Mouse (Mus musculus) activated CD4-positive, CD25-positive, alpha-beta regulatory T cell, adult 4 months (primary cell): ENCODE measurements around the gene Plekhj1. TPM values are rescaled to one million over a fixed set of nuclear protein-coding genes. Genes with fewer than 3 reads are reported as not detected.

ENCODE experiments used
- ATAC-seq: one replicate; pipeline ENCODE4 v1.8.0; 2017
- polyA plus RNA-seq, 2 experiments: library from polyadenylated mRNA; unstranded; fragments of 100-300 nt; shearing (Covaris generic); gene quantifications; one replicate each; pipeline ENCODE4 v1.2.1; 2017

Gene Plekhj1
- polyA plus RNA-seq, 2 experiments from 2014 or later = 121 to 156 TPM

GRCm38 (mm10) chr10:80805322-80805721, 6.9 kb upstream of the Plekhj1 start:
- no peak for ATAC-seq

GRCm38 (mm10) chr10:80804916-80805315, 6.5 kb upstream of the Plekhj1 start, which contains the start of gene Amh:
Gene Amh, plus strand, starts transcription at chr10:80805243.
- ATAC-seq = no peak

- no peak for ATAC-seq
Measured at GRCm38 (mm10) chr10:80804340-80804739, 5.9 kb upstream of the Plekhj1 start.

GRCm38 (mm10) chr10:80802996-80803395, 4.6 kb upstream of the Plekhj1 start:
- ATAC-seq = no peak

GRCm38 (mm10) chr10:80802204-80802912, 3.9 kb upstream of the Plekhj1 start:
- ATAC-seq = no peak

- no peak for ATAC-seq
Measured at GRCm38 (mm10) chr10:80799070-80799566, 692 bp upstream of the Plekhj1 start.

GRCm38 (mm10) chr10:80797186-80798149, 958 bp downstream of the Plekhj1 start:
- no peak for ATAC-seq

- ATAC-seq = no peak
Measured at GRCm38 (mm10) chr10:80796307-80796848, 2.0 kb downstream of the Plekhj1 start.

GRCm38 (mm10) chr10:80794750-80795149, 3.7 kb downstream of the Plekhj1 start:
- ATAC-seq = no peak

- ATAC-seq = no peak
Measured at GRCm38 (mm10) chr10:80793803-80794202, 4.6 kb downstream of the Plekhj1 start.

- ATAC-seq = no peak
Measured at GRCm38 (mm10) chr10:80793033-80793784, 5.2 kb downstream of the Plekhj1 start.

GRCm38 (mm10) chr10:80792175-80793032, 6.0 kb downstream of the Plekhj1 start:
- no peak for ATAC-seq

GRCm38 (mm10) chr10:80791476-80792174, 6.8 kb downstream of the Plekhj1 start:
- no peak for ATAC-seq

- no peak for ATAC-seq
Measured at GRCm38 (mm10) chr10:80790761-80791404, 7.5 kb downstream of the Plekhj1 start.

GRCm38 (mm10) chr10:80787517-80787916, 10.9 kb downstream of the Plekhj1 start:
- no peak for ATAC-seq

GRCm38 (mm10) chr10:80785963-80786362, 12.5 kb downstream of the Plekhj1 start:
- ATAC-seq = no peak

GRCm38 (mm10) chr10:80784871-80785270, 13.6 kb downstream of the Plekhj1 start:
- ATAC-seq = no peak

- ATAC-seq = no peak
Measured at GRCm38 (mm10) chr10:80784302-80784701, 14.1 kb downstream of the Plekhj1 start.

- ATAC-seq = no peak
Measured at GRCm38 (mm10) chr10:80779565-80779964, 18.9 kb downstream of the Plekhj1 start.

GRCm38 (mm10) chr10:80777123-80777522, 21.3 kb downstream of the Plekhj1 start:
- ATAC-seq = no peak
